Mouse (Mus musculus) small intestine, adult 2 months (tissue): ENCODE measurements around the gene Hoxd9.

Source experiments
- CTCF ChIP-seq: fragments of 200-500 bp; IDR thresholded peaks from 2 replicates; pipeline ENCODE4 v1.5.1; 2012; ENCODE audit warnings: low read depth, mild to moderate bottlenecking, control low read depth, inconsistent platforms, low read length, moderate library complexity, mixed read lengths; ENCODE audit not compliant: insufficient replicate concordance, insufficient read length; ENCODE audit errors: extremely low read depth
- POLR2A ChIP-seq: fragments of 200-500 bp; IDR thresholded peaks from 2 replicates; pipeline ENCODE4 v1.6.1; 2012; ENCODE audit warnings: low read depth, mild to moderate bottlenecking, control low read depth, inconsistent platforms, low read length, moderate library complexity

DNA sequence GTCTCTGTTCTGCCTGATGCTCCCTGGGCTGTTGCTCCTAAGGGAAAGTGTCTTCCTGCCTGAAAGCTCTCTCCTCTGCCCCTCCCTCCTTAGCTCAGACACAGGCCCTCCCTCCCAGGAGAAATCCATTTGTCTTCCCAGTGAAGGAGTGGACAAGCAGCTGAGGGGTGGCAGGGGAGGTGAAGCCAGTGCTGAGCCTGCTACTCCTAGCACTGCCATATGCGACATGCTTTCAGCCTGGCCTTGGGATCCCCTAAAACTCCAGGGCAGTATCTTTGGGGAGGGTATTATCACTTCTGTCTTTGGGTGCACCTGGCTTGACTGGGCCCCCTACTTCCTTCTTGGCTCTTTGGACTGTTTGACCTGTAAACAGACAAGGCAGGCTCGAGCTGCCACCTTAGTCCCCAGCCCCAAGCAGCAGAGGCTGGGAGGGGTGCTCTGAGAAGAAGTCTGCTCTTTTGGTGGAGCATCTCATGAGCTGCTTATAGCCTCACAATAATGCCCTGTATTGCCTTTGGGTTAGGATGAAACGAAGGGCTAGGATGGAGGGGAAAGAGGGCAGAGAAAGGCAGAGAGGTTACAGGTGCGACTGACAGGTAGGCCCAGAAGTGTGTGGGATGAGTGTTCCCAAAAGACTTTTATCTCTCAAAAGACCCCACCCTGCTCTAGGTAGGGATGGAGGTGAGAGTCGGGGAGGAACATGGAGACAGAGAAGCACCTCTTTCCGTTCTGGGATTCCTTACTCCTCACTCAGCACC is 48.2 kb downstream of the Hoxd9 start:
- TF ChIP-seq CTCF (no peak), POLR2A (no peak)
